Mouse (Mus musculus) CD4-positive helper T cell, adult 2 months (primary cell): ENCODE results near the gene Gm8332.
"Not testable (repeated sequence)": the region's sequence is repeated elsewhere in the genome, so short reads cannot be mapped to it uniquely, and the experiment has no call there.

Experiments used
- DNase-seq: peaks from one replicate; pipeline ENCODE4 v3.0.0-alpha.2; 2012; ENCODE audit warnings: low read depth, missing footprints, low spot score

Gm8332 gene

DNA sequence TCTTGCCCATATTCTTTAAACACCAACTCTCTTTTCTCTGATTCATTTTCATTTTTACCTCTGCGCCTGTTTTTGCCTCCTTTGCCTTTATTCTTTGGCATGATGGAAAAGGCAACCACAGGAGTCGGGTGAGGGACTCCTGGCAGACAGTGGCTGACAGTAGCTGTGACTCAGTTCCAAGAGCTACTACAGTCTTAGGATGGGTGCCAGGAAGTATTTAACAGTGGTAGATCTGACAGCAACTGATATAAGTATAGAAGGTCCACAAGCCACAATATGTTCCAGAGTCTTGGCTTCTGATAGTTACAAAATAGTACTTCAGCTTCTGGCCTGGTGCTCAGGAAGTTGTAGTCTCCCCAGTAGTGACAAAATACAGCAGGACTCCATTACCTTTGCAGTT, at the start of gene Gm8332:
Gm8332 (minus strand) TSS at position 101 of the 400 bp plus-strand sequence.
- DNase-seq, result not testable (repeated sequence)

DNA sequence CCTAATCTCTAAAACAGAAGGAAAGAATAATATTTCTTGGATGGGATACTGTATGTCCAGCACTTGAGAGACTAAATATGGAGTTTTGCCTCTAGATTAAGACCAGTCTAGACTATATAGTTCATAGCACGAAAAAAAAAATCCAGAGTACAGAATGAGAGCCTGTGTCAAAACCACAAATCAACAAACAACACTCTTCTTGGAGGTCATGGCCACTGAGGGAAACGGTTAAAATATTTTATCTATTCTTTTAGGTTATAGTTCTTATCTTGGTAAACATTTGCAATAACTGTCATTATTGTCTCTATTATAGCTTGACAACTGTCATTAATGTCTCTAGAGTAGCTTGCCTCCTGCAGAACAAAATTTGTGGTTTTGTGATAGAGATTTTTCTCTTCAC, 47.3 kb upstream of the Gm8332 start:
- not testable (repeated sequence) for DNase-seq

DNA sequence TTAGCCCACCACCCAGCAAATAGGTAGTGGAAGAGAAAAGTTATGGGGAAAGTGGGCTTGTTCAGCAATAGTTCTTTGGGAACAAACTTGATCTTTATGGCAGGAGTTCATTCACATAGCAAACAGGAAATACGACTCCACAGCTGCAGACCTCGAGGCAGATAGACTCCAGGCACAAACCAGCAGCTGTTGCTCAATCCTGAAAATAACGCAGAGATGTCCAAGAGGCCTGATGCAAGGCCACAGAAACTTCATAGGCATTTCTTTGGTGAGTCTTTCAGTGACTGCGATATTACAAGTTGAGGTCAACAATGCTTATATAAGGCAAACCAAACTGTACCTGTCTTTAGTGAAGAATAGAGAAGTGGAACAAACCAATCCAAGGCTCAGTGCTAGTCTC, 43.2 kb upstream of the Gm8332 start:
- not testable (repeated sequence) for DNase-seq

DNA sequence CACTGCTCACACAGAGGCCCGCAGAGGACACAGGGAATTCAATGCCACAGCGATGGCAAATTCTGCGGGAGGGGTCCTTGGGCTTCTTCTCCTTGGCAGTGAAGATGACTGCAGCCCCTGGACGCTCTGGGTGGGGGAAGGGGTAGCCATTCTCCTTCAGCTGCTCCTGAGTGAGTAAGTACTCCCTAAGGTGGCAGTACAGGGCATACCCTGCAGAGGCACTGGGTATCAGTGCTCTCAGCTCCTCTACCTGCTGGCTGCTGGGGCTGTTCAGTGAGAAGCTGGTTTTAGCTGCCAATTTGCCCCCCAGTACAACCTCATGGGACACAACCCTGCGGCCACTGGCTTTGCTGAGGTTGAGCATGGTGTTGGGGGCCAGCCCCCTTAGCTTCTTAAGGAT, 35.3 kb upstream of the Gm8332 start:
- not testable (repeated sequence) for DNase-seq

DNA sequence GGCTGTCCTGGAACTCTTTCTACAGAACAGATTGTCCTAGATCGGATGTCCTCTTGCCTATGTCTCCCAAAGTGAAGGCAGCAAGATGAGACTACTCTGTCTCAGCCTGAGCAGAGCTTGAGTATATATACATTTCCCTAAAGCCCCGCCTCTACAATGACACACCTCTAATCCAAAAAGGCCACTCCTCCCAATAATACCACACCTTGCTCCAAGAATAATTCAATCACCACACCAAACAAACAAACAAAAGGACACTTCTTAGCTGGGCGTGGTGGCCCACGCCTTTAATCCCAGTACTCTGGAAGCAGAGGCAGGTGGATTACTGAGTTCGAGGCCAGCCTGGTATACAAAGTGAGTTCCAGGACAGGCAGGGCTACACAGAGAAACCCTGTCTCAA, 24.5 kb upstream of the Gm8332 start, which contains the start of gene Gm5662:
Gm5662 (minus strand) TSS at position 101 of the 400 bp plus-strand sequence.
- not testable (repeated sequence) for DNase-seq

DNA sequence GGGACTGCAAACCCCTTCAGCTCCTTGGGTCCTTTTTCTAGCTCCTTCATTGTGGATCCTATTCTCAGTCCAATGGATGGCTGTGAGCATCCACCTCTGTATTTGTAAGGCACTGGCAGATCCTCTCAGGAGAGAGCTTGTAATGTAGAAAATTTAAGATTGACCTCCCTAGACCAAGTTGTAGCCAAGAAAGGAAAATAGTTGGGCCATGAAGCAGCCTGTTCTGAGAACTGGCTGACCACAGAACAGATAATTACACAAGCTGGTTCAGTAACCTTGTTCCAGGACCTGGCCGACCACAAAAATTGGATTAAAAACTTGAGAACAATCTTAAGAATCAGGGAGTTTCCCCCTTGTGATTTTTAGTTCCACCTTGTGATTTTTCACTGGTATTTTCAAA, 7.3 kb upstream of the Gm8332 start:
- DNase-seq, result no peak

DNA sequence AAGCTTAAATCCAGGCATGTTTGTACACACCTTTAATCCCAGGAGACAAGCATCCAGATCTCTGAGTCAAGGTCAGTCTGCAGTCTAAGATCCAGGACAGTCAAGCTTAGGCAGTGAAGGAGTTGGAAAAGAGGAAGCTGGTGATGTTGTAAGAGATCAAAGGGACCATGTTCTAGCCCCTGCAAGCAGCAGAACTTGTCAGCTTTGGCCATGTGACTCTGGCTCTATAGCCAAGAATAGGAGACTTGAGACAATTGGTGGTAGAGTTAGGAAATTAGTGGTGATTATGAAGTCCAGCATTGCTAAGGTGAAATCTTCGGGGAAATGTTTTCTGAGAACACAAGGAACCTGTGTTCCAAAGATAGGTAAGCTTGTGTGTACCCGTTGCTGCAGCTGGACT, 6.0 kb upstream of the Gm8332 start:
- not testable (repeated sequence) for DNase-seq

DNA sequence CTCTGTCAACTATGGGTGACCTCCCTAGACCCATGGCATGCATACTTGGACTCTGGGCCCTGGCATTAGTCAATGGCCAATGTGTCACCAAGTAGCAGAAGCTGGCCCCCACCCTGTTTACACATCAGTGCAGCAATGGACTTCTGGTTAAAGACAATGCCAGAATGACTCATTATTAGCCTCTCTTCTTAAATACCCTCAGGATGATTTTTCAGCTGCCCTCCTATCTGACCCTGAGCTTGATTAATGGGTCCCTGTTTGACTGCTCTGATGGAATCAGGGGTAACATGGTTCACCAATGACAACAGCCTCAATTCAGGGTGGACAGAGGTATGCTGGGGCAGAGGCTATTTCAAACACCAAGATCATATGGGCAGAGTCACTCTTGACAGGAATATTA, 4.1 kb downstream of the Gm8332 start:
- DNase-seq, result not testable (repeated sequence)

DNA sequence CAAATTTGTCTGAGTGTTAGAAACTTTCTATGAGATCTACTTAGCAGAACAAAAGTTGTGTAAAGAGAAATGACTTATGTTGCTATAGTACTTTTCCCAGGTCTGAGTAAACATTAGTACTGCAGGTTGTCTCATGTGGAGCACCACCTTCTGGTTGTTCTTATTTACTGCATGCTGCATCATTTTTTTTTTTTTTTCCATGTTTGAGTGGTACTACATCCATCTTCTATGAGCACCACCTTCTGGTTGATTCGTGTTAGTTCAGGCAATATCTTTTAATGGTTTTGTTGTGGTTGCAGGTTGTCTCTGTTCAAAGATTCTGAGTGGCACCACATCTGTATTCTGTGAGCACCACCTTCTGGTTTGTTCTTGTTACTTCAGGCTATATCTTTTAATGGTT, 7.0 kb downstream of the Gm8332 start:
- not testable (repeated sequence) for DNase-seq

DNA sequence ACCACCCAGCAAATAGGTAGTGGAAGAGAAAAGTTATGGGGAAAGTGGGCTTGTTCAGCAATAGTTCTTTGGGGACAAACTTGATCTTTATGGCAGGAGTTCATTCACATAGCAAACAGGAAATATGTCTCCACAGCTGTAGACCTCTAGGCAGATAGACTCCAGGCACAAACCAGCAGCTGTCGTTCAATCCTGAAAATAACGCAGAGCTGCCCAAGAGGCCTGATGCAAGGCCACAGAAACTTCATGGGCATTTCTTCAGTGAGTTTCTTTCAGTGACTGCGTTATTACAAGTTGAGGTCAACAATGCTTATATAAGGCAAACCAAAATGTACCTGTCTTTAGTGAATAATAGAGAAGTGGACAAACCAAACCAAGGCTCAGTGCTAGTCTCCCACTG, 30.5 kb downstream of the Gm8332 start:
- no peak for DNase-seq

DNA sequence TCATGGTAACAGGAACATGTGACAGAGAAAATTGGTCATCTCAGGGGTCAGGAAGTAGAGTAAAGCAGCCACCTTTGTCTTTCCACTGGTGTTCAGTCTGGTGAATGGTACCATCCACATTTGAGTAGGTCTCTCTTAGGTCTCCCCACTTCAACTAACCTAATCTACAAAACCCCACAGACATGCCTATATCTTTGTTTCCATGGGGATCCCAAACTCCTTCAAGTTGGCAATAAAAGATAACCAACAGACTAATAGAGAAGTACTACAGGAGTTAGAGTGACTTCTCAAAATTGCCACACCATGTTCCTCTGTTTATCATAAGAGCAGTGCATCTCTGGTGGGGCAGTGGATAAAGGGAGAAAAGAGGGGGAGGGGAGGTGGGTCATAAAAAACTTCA, 31.8 kb downstream of the Gm8332 start:
- DNase-seq, result not testable (repeated sequence)

DNA sequence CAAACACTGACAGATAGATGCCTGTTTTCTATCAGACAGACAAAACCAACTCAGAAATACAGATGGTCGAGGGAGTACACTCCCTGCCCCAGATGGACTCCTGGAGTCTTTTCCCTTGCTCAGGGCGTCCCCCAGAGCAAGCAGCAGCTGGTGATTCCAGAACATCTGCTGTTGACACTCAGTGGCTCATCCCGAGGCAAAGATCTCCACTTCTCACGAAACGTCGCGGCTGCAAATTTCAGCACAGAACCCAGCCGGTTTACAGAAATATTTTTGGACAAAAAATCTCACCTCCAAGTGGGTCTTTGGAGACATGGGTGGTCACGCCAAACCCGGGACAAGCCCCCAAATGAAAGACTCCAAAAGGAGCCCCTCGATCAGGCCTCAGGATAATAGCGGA, 35.3 kb downstream of the Gm8332 start:
- DNase-seq, result no peak

DNA sequence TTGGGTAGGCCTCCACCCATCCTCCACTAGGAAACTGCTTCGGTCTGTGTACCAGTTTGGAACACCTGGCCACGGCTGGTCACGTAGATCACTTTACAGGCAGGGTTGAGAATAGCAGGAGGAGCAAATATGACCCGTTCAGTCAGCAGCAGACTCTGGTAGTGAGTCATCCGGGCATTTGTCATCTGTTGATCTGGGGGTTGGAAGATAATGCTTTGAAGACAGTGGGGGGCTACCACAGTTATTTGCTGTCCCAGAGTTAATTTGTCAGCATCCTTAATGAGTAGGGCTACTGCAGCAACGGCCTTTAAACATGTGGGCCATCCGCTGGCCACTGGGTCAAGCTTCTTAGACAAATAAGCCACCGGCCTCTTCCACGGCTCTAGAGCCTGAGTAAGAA, 38.4 kb downstream of the Gm8332 start:
- DNase-seq, result not testable (repeated sequence)

DNA sequence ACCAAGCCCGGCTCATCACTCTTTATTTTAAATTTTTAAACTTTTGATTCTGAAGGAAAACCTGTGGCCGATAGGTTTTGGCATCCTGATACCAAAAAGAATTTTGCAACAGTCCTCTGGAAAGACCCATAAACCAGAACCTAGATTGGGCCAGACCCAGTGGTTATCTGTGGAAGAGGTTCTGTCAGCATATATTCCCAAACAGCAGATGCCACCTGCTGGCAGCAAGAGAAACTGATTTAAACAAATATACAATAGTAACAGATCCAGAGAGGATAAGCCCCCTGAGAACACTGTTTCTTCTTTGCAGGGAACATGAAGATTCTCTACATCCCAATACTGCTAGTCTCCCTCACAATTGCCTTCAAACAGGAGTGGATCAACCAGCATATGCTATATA, 47.0 kb downstream of the Gm8332 start:
- DNase-seq, result no peak
